Mouse (Mus musculus): ENCODE measurements around the gene Atg9a. TPM values are rescaled to one million over a fixed set of nuclear protein-coding genes. Genes with fewer than 3 reads are reported as not detected.

The Atg9a gene
- total RNA-seq, 1 experiment from 2014 or later, result 20.4 TPM

DNA sequence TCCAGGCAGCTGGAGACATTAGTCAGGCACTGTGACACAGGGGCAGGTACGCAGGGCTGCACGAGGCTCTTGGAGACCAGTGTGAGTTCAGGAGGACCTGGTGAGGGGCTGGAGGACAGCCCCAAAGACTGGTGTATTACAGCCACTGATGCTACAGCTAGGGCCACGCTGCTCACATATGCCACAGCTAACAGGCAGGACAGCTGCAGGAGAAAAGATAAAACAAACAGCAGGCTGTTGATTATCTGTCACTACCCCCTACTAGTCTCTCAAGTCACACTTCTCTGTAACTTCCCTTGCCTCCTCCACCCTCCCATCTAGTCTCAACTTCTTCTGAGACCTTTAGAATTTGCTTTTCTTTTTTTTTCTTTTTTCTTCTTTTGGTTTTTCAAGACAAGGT, 55.3 kb downstream of the Atg9a start:
- no peak for ATAC-seq (replicated peaks; ENCODE audit: insufficient number of reproducible peaks, low FRiP score, low TSS enrichment, poor library complexity, severe bottlenecking)

DNA sequence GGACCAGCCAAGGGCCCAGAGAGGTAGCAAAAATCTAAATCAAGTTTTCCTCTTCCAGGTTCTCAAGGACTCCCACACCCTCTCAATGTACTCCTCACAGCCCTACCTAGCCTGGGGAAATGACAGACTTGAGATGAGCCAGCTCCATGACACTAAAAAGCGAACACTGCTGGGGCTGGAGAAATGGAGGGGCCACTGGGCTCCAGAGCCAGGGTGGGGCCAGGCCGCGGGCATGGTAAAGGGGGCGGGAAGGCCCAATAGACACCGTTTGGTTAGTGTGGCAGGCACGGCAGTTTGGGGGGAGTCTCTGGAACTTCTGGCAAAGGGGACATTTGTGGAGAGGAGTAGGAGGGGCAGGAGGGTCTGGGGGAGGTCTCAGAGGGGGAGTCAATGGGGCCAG, 55.7 kb downstream of the Atg9a start:
- ATAC-seq (replicated peaks; ENCODE audit: insufficient number of reproducible peaks, low FRiP score, low TSS enrichment, poor library complexity, severe bottlenecking), result no peak

DNA sequence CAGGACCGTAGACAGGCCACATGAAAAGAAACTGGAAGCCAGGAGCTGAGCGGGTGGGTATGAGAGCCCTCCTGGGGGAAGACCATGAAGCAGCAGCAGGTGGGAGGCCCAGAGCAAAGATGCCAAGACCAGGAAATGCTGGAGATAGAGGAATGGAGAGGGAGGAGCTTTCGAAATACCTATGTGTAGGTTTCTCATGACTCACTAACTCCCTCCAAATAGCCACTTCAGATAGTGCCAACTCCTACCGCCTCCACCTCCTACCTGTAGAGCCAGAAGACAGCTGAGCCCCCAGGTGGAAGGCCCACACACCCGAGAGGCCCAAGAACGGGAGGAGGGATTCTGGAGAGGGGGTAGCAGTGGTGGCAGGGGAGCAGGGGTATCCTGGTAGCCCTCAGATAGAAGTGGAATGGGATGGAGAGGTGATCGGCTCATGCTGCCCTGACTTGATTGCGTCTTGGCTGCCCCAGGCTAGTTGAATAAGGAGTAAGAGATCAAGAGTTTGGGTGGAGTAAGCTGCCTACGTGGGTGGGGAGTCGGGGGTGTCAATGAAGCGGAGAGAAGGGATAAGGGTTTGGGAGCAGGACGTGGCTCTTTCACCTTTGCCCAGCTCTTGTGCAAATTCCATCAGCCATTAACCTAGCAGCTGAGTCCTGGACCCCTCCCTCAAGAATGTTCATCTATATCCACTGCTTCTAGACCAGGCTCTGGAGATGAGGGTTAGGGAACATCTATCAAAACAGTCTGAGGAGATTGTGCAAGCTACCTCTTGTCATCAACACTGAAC, 58.4 kb downstream of the Atg9a start, which contains the start of gene Slc23a3:
Gene Slc23a3, minus strand, starts transcription at position 470 of the 787 bp plus-strand sequence.
- ATAC-seq (replicated peaks; ENCODE audit: insufficient number of reproducible peaks, low FRiP score, low TSS enrichment, poor library complexity, severe bottlenecking), result no peak

Other genes starting within 250 kb of the Atg9a start
- not detected in 3 replicates for gene Ihh, start 240.5 kb downstream of the Atg9a start, total RNA-seq (2017)
- 4.9 to 13.4 TPM (median 7.4 TPM) in 3 replicates for gene Nhej1, start 67.0 kb downstream of the Atg9a start, total RNA-seq (2017)
- not detected in 3 replicates for gene Slc23a3, start 58.3 kb downstream of the Atg9a start, total RNA-seq (2017)
- gene Cnppd1, start 49.5 kb downstream of the Atg9a start, total RNA-seq (2017), result 82.6 to 107 TPM (median 99.6 TPM) in 3 replicates
- gene Retreg2, start 49.4 kb downstream of the Atg9a start, total RNA-seq (2017), result 24.7 to 70.3 TPM (median 47.7 TPM) in 3 replicates
- gene Zfand2b, start 23.6 kb downstream of the Atg9a start, total RNA-seq (2017), result 40.9 to 48.3 TPM (median 44.9 TPM) in 3 replicates
- 0.96 to 3.0 TPM (median 1.8 TPM) in 3 replicates for gene Abcb6, start 11.8 kb downstream of the Atg9a start, total RNA-seq (2017)
- 23.7 to 43.4 TPM (median 31.6 TPM) in 3 replicates for gene Ankzf1, start within 50 bp of the Atg9a start, total RNA-seq (2017)
- 9.2 to 12.8 TPM (median 9.2 TPM) in 3 replicates for gene Glb1l, start 18.6 kb upstream of the Atg9a start, total RNA-seq (2017)
- gene Stk16, start 18.6 kb upstream of the Atg9a start, total RNA-seq (2017), result 35.5 to 62.5 TPM (median 42.0 TPM) in 3 replicates
- 55.7 to 63.9 TPM (median 58.5 TPM) in 3 replicates for gene Tuba4a, start 27.7 kb upstream of the Atg9a start, total RNA-seq (2017)
- gene A630095N17Rik, start 39.9 kb upstream of the Atg9a start, total RNA-seq (2017), result not detected in 3 replicates
- gene Dnajb2, start 44.2 kb upstream of the Atg9a start, total RNA-seq (2017), result 22.6 to 64.3 TPM (median 30.7 TPM) in 3 replicates
- not detected in 3 replicates for gene Ptprn, start 72.3 kb upstream of the Atg9a start, total RNA-seq (2017)
- not detected in 3 replicates for gene Resp18, start 86.2 kb upstream of the Atg9a start, total RNA-seq (2017)
- gene Dnpep, start 125.8 kb upstream of the Atg9a start, total RNA-seq (2017), result 24.0 to 37.3 TPM (median 32.1 TPM) in 3 replicates
- gene Des, start 168.1 kb upstream of the Atg9a start, total RNA-seq (2017), result not detected in 3 replicates
- gene Speg, start 183.1 kb upstream of the Atg9a start, total RNA-seq (2017), result 0.49 TPM in 1 of 3 replicates, not detected in the others
- 39.2 to 56.0 TPM (median 55.4 TPM) in 3 replicates for gene Gmppa, start 243.7 kb upstream of the Atg9a start, total RNA-seq (2017)